31 mouse cellular contexts compared by ENCODE assay signal in the genomic region with DNA sequence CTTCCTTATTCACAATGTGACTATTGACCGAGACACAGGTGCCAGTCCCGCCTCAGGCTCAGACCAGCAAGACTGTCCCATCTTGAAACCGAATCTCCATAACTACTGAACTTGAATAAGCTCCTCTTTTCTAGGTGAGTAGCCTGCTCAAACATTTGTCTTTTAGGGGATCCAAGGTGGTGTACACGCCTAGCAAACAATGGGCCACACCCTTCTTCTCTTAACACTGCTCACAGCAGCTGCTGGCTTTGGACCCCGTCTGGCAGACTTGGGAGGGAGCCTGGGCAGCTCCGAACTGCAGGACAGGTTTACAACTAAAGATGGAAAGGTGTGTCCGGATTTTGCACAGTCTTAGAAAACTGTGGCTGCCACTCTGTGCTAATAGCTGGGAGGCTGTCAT.
"Had no signal": no experiment of that assay in that cellular context is flagged by ENCODE, and none has a peak within 500 bp of the region (broad histone marks: within the 10 kb centered on the region; RNA-seq: fewer than 3 reads in every experiment).

No protein-coding gene starts in this region.

- H3K4me3 ChIP-seq: limb, embryonic 10.5 days; limb, embryonic 12.5 days; limb, embryonic 13.5 days; limb, embryonic 15.5 days; liver, embryonic 12.5 days; liver, embryonic 13.5 days; liver, embryonic 15.5 days; lung, embryonic 15.5 days; megakaryocyte, embryonic 14.5 days; midbrain, embryonic 10.5 days; midbrain, embryonic 12.5 days; midbrain, embryonic 13.5 days; midbrain, embryonic 15.5 days; myocyte; neural tube, embryonic 12.5 days; neural tube, embryonic 13.5 days had no signal

- ATAC-seq: liver, embryonic 12.5 days; lung, postnatal 0 days; midbrain, embryonic 13.5 days; midbrain, embryonic 15.5 days had no signal

- DNase-seq: left cerebral cortex, postnatal 4 days; liver; liver, embryonic 13.5 days; lung, adult 18-20 months; lung, adult 2 months; lung, embryonic 14.5 days; lung, postnatal 10 days; lung, postnatal 14 days; lung, postnatal 36 days; lung, postnatal 4 days; midbrain, embryonic 14.5 days had no signal

- H3K27ac ChIP-seq: limb, embryonic 10.5 days; limb, embryonic 12.5 days; limb, embryonic 13.5 days; limb, embryonic 15.5 days; liver, embryonic 12.5 days; liver, embryonic 13.5 days; liver, embryonic 14.5 days; liver, embryonic 15.5 days; lung, embryonic 15.5 days; macrophage; midbrain, embryonic 10.5 days; midbrain, embryonic 12.5 days; midbrain, embryonic 13.5 days; midbrain, embryonic 15.5 days; neural tube, embryonic 12.5 days; neural tube, embryonic 13.5 days had no signal

- H3K27me3 ChIP-seq: midbrain, embryonic 13.5 days; midbrain, embryonic 15.5 days; neural tube, embryonic 12.5 days had no signal

- H3K36me3 ChIP-seq: limb, embryonic 10.5 days; limb, embryonic 12.5 days; limb, embryonic 13.5 days; limb, embryonic 15.5 days; liver, embryonic 12.5 days; liver, embryonic 13.5 days; liver, embryonic 15.5 days; lung, embryonic 15.5 days; midbrain, embryonic 12.5 days; midbrain, embryonic 13.5 days; midbrain, embryonic 15.5 days; neural tube, embryonic 12.5 days; neural tube, embryonic 13.5 days had no signal

- H3K9ac ChIP-seq: limb, embryonic 12.5 days; limb, embryonic 13.5 days; limb, embryonic 15.5 days; liver, embryonic 12.5 days; liver, embryonic 13.5 days; liver, embryonic 14.5 days; liver, embryonic 15.5 days; lung, embryonic 14.5 days; lung, embryonic 15.5 days; midbrain, embryonic 12.5 days; midbrain, embryonic 13.5 days; midbrain, embryonic 15.5 days; neural tube, embryonic 12.5 days; neural tube, embryonic 13.5 days had no signal

- H3K4me2 ChIP-seq: limb, embryonic 12.5 days; limb, embryonic 13.5 days; limb, embryonic 15.5 days; liver, embryonic 11.5 days; liver, embryonic 12.5 days; liver, embryonic 13.5 days; liver, embryonic 15.5 days; lung, embryonic 14.5 days; lung, embryonic 15.5 days; midbrain, embryonic 11.5 days; midbrain, embryonic 12.5 days; midbrain, embryonic 13.5 days; midbrain, embryonic 15.5 days; neural tube, embryonic 12.5 days; neural tube, embryonic 13.5 days had no signal

- H3K9me3 ChIP-seq: limb, embryonic 10.5 days; limb, embryonic 12.5 days; limb, embryonic 13.5 days; limb, embryonic 15.5 days; liver, embryonic 12.5 days; liver, embryonic 13.5 days; liver, embryonic 15.5 days; lung, embryonic 15.5 days; megakaryocyte, embryonic 14.5 days; midbrain, embryonic 10.5 days; midbrain, embryonic 12.5 days; midbrain, embryonic 13.5 days; midbrain, embryonic 15.5 days; neural tube, embryonic 12.5 days; neural tube, embryonic 13.5 days had no signal

- H3K4me1 ChIP-seq: limb, embryonic 12.5 days; limb, embryonic 13.5 days; limb, embryonic 15.5 days; lung, embryonic 15.5 days; megakaryocyte, embryonic 14.5 days; midbrain, embryonic 10.5 days; midbrain, embryonic 12.5 days; midbrain, embryonic 13.5 days; midbrain, embryonic 15.5 days; neural tube, embryonic 12.5 days had no signal
